Mouse (Mus musculus) MEL (cell line): Measurements from ENCODE around the gene Ppfibp1.

Experiments
- CTCF ChIP-seq, 3 experiments: IDR thresholded peaks in 2 of 3; conservative IDR thresholded peaks in 1 of 3; 2 replicates each; pipeline ENCODE4 v1.5.1; 2011 to 2012; ENCODE audit warnings: low read length in 3 of 3, low read depth in 2 of 3, mild to moderate bottlenecking in 2 of 3, improper control_type of control experiment in 1 of 3, inconsistent platforms in 1 of 3, mixed read lengths in 1 of 3, moderate library complexity in 1 of 3; ENCODE audit not compliant: control insufficient read depth in 1 of 3, insufficient read depth in 1 of 3, poor library complexity in 1 of 3, severe bottlenecking in 1 of 3
- EP300 ChIP-seq, 2 experiments: IDR thresholded peaks; 2 replicates each; pipeline ENCODE4 v1.6.1; 2011; ENCODE audit warnings: improper control_type of control experiment in 2 of 2, low read length in 2 of 2, low read depth in 1 of 2, mild to moderate bottlenecking in 1 of 2
- GABPA ChIP-seq: IDR thresholded peaks from 2 replicates; pipeline ENCODE4 v1.6.1; 2012; ENCODE audit warnings: low read depth, mild to moderate bottlenecking, inconsistent platforms, low read length, improper control_type of control experiment, moderate library complexity
- GATA1 ChIP-seq: IDR thresholded peaks from 2 replicates; pipeline ENCODE4 v1.6.1; 2011; ENCODE audit warnings: low read depth, low read length, improper control_type of control experiment
- HCFC1 ChIP-seq: IDR thresholded peaks from 2 replicates; pipeline ENCODE4 v1.6.1; 2012; ENCODE audit warnings: low read depth, mild to moderate bottlenecking, inconsistent platforms, low read length, improper control_type of control experiment, moderate library complexity
- KAT2A ChIP-seq: conservative IDR thresholded peaks from 2 replicates; pipeline ENCODE4 v1.6.1; 2012; ENCODE audit warnings: low read depth, low read length, improper control_type of control experiment, inconsistent platforms
- MAFK ChIP-seq: IDR thresholded peaks from 2 replicates; pipeline ENCODE4 v1.6.1; 2011; ENCODE audit warnings: low read depth, mild to moderate bottlenecking, low read length, improper control_type of control experiment, borderline replicate concordance
- MEF2A ChIP-seq: IDR thresholded peaks from 2 replicates; pipeline ENCODE4 v1.6.1; 2014; ENCODE audit warnings: low read depth, mild to moderate bottlenecking, inconsistent platforms, low read length, improper control_type of control experiment; ENCODE audit not compliant: poor library complexity, insufficient replicate concordance, severe bottlenecking; ENCODE audit errors: extremely low read depth
- NELFE ChIP-seq: IDR thresholded peaks from 2 replicates; pipeline ENCODE4 v1.6.1; 2011; ENCODE audit warnings: low read depth, low read length, improper control_type of control experiment
- POLR2A ChIP-seq, 2 experiments: IDR thresholded peaks; 2 replicates each; pipeline ENCODE4 v1.6.1; 2011 to 2012; ENCODE audit warnings: low read length in 2 of 2, mild to moderate bottlenecking in 2 of 2, control low read depth in 1 of 2, improper control_type of control experiment in 1 of 2, low read depth in 1 of 2, moderate library complexity in 1 of 2; ENCODE audit not compliant: control insufficient read depth in 1 of 2, insufficient read depth in 1 of 2, poor library complexity in 1 of 2
- POLR2AphosphoS2 ChIP-seq: IDR thresholded peaks from 2 replicates; pipeline ENCODE4 v1.6.1; 2011; ENCODE audit warnings: low read length, improper control_type of control experiment
- TAL1 ChIP-seq: IDR thresholded peaks from 2 replicates; pipeline ENCODE4 v1.6.1; 2012; ENCODE audit warnings: mild to moderate bottlenecking, inconsistent platforms, low read length, moderate library complexity, mixed read lengths
- TCF12 ChIP-seq: IDR thresholded peaks from 2 replicates; pipeline ENCODE4 v1.6.1; 2014; ENCODE audit warnings: low read depth, mild to moderate bottlenecking, inconsistent platforms, low read length, improper control_type of control experiment, moderate library complexity
- USF2 ChIP-seq, 2 experiments: IDR thresholded peaks; 2 replicates each; pipeline ENCODE4 v1.6.1; 2011 to 2012; ENCODE audit warnings: improper control_type of control experiment in 2 of 2, low read length in 2 of 2, borderline replicate concordance in 1 of 2, inconsistent platforms in 1 of 2, low read depth in 1 of 2, mild to moderate bottlenecking in 1 of 2; ENCODE audit not compliant: insufficient read depth in 1 of 2

DNA sequence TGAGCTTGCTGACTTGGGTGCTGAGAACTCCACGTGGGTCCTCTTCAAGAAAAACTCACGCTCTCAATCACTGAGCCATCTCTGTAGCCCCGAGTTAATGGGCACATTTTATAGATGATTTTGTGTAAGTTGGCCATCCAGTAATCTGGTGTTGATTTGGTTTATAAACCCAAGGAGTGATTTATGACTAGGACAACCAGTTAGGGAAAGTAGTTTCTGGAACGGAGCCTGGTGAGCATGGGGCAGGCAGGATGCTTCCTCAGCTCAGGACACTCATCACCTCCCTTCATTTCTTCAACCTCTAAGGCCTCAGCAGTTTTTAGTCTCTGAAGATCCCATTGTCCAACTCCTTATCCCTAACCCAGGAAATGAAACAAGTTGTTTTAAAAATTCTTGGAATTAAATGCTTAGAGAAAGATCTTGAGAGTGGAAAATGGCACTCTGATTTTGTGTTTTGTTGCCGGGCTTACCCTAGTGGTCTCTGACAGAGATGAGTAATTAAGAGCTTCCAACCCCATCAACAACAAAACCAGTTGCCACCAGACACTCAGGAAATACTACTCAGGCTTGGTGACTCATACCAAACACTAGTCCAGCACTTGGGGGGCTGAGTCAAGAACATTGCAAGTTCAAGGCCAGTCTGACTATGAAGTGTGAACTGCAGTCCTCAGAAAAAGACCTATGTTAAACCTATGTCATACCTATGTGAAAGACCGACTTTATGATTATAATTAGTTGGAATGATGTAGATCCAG, 75.3 kb downstream of the Ppfibp1 start:
- no peak for TF ChIP-seq POLR2A (IDR thresholded peaks at IDR 0.05; ENCODE audit: control insufficient read depth in 1 of 2, insufficient read depth in 1 of 2, low read depth in 1 of 2, low read length in 2 of 2, poor library complexity in 1 of 2)
- TF ChIP-seq MAFK: no peak
- no peak for TF ChIP-seq KAT2A
- TF ChIP-seq TCF12: no peak
- TF ChIP-seq USF2 (IDR thresholded peaks at IDR 0.05; ENCODE audit: borderline replicate concordance in 1 of 2, insufficient read depth in 1 of 2, low read depth in 1 of 2, low read length in 2 of 2): no peak
- TF ChIP-seq CTCF (IDR thresholded peaks at IDR 0.05 in 2 of 3, conservative IDR thresholded peaks at IDR 0.05 in 1 of 3; ENCODE audit: control insufficient read depth in 1 of 3, insufficient read depth in 1 of 3, low read depth in 2 of 3, low read length in 3 of 3, poor library complexity in 1 of 3, severe bottlenecking in 1 of 3): no peak
- TF ChIP-seq HCFC1: no peak
- no peak for TF ChIP-seq GABPA
- TF ChIP-seq NELFE: no peak
- no peak for TF ChIP-seq EP300 (IDR thresholded peaks at IDR 0.05; ENCODE audit: low read depth in 1 of 2, low read length in 2 of 2)
- no peak for TF ChIP-seq GATA1
- no peak for TF ChIP-seq POLR2AphosphoS2
- no peak for TF ChIP-seq MEF2A
- TF ChIP-seq TAL1: no peak
